Mouse (Mus musculus): ENCODE data around the gene Mxd3.

Gene Mxd3

DNA sequence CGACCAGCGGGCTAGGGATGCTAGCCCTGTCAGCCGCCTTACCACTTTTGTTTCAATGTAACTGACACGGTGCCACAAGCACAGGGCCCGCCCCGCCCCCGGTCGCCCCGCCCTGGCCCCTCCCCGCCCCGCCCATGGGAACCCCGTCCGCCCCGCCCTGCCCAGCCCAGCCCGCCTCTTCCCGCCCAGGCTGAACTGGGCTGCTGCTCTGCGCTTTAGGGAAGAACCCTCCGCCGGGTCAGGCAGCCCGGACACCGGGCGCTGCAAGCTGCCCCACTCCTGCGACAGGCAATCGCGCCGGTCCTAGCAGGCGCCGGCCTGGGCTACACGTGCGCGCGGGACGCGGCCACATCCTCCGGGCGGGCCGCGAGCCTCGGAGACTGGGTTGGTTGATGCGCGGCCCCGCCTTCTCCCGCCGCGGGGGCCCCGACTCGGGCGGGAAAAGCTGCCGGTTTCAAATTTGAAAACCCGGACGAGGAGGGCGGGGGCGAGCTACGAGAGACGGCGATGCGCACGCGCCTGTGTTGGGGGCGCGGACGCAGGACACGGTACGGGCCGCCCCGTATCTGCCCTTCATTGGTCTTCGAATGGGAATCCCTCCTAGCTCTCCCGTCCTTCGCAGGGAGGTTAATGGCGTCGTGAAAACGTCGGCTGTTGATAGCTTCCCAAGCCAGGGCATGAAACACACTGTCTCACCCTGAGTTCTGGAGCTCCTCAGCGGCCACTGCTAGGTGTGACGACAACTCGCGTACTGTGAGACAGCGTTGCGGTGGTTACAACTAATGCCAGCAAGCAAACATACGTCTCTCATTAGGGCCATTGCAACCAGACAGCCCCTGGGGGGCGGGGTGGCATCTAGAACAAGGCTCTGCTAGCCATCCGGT is at the start of gene Mxd3:
Gene Mxd3 (minus strand): TSS at position 141 of the 884 bp plus-strand sequence.
- peak; percentile 73 to 79 for DNase-seq

DNA sequence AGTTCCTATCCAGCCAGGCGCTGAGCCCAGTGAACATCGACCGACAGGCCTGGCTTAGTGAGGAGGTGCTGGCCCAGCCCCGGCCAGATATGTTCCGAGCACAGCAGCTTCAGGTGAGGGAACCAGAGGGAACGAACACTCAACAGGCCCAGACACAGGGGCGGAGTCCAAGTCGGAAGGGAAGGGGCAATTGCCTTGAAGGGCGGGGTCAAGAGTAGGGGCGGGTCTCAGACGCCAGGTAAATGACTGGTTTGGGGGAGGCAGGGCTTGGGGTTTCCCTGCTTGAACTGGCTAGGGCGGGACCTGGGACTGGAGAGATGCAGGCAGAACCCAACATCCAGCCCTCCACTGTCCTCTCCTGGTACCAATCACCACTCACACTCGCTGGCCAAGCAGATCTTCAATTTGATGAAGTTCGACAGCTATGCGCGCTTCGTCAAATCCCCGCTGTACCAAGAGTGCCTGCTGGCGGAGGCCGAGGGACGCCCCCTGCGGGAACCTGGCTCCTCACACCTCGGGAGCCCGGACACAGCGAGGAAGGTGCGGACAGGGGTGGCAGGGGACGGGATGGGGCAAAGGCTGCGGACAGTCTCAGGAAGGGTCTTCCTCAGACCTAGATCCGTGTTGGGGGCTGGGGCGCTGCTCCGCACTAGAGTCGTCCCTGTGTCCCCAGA is 49.4 kb upstream of the Mxd3 start:
- DNase-seq: peak; percentile 17 to 32

DNA sequence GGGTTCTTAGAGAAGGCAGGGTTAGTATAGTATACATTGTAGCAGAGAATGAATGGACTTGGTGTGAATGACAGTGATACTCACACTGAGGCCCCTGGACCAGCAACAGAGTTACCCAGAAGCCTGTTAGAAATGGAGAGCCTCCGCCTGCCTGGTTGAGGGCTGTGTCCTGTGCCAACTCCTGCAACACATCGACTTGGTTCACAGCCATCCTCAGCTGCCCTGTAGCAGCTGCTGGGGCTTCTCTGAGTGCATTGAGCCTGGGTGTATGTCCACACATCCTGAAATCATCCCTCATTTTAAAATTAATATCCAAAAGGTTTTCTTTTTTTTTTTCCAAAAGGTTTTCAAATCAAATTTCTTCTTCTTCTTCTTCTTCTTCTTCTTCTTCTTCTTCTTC is 46.3 kb upstream of the Mxd3 start:
- DNase-seq: no peak

DNA sequence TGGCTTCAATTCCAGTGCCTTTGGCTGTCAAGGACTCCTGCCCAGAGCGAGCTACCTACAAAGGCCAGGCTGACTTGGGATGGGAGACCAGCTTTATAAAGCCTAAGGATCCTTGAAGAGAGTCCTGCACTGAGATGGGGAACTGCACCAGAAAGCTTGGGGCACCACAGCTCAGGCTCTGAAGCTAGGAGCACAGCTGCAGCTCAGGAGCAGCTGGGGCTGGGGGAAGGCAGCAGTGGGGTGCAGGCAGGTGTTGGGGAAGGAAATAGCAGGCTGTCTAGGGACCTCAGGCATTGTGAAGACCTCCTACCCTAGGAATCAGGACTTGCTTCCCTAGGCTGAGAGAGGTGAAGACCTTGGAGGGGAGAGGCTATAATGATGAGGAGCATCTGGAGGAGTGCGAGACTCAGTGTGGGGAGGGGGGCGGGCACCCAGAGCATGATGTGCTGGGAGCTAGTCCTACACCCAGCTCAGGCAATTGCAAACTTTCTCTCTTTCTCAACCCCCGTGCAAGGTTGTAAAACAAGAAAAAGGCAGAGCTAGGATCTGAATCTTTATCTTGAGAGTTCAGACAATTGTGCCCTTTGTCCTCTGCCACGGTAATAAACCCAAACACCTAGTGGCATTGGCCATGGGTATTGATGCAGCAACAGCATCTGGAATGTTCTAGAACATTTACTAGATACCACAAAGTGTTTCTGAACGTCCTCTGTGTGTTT is 44.7 kb upstream of the Mxd3 start:
- DNase-seq: no peak

DNA sequence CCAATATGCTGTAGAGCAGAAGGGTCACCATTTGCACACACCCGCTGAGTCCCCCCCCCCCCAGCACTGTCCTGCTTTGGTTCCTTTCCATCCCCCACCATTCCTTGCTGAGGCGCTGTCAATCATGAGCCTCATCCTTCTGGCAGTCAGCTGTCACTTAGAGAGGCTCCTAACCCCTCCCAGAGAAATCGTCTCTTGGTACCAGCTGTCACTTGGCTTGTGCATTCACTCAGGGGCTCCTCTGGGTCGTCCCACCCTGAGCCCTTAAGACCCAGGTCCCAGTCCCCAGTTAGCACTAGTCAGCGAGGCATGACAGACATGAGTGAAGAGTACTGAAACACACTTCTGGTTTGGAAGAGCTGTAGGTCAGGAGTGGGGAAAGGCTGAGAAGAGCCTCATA is 42.1 kb upstream of the Mxd3 start:
- DNase-seq: no peak

DNA sequence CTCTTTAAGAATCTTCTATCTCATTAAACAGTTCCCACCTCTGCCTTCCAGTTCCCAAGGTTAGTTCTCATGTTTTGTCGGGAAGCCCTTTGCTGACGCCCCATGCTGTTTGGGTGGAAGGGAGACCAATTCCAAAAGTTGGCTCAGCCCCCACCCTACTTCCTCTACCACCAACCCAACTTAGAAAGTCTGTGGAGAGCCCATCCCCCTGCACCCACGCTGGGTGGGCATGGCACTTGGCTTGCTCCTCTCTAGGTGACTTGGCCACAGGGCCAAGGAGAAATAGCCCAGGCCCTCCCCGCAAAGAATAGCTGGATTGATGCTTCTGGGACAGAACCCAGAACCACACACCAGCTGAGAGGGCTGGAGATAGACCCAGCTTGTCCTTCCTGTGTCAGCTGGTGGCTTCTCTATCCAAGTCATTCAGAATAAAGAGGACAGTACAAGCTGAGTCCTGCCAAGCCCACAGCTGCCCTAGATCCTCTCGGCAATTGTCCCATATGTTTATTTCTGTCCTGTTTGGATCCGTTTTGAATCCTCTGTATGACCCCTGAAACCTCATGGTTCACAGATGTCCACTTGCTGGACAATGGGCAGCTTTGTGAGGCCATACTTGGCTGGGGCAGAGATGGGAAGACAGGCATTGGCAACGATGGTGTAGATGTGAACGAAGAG is 41.5 kb upstream of the Mxd3 start:
- no peak for DNase-seq

DNA sequence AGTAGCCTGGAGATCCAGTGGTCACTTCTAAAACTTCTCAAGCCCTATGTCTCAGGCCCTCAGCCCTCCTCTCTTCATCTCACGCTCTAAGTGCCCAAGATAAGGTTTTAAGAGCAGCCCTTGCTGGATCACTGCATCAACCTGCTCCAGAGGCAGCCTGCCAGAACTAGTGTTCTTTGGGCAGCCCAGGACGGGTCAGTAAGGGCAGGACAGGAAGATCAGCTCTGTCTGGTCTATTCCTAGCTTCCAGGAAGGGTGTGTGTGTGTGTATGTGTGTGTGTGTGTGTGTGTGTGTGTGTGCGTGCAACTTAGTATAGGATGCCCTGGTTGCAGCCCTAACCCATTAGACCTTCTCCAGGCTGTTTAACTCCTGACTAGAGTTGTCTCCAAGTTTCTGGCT is 40.6 kb upstream of the Mxd3 start:
- peak; percentile 58 to 68 for DNase-seq

DNA sequence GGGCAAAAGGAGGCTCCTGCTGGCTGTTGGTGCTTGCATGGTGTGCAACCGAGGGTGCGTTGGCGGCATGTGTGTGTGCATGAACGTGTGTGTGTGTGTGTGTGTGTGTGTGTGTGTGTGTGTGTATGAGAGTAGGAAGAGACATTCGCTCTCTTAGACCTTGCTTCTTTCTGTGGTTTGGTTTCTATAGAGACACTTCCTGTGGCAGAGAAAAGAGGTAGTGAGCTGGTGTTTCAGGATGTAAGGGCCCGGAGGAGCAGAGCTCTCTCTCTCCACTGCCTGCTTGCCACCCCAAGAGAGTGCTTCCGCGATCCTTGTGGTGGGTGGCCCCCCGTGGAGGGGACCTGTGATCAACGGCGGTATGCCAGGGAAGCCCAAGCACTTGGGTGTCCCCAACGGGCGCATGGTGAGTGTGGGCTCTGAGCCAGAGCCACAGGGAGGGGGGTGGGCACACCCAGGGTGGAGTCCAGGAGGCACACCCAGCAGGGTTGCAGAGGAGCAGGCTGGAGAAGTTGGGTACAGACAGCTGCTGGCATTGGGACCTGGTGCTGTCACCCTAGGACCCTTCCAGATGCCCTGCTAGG is 40.0 kb upstream of the Mxd3 start, which contains the start of gene Rgs14:
Gene Rgs14 (plus strand): TSS at position 202 of the 584 bp plus-strand sequence.
- DNase-seq: no peak

DNA sequence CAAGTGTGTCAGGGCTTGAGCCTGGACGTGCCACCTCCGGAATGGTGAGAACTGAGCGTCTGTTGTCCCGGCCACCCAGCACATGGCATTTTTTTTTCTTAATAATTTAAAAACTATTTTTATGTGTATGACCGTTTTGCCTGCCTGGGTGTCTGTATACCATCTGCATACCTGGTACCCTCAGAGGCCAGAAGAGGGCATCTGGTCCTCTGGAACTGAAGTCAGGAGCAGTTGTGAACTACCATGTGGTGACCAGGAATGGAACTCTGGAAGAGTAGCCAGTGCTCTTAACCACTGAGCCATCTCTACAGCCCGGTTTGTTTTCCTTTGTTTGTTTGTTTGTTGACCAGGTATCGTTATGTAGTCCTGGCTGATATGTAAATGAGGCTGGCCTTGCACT is 38.8 kb upstream of the Mxd3 start:
- DNase-seq: peak in 1 of 2 experiments; percentile 45

DNA sequence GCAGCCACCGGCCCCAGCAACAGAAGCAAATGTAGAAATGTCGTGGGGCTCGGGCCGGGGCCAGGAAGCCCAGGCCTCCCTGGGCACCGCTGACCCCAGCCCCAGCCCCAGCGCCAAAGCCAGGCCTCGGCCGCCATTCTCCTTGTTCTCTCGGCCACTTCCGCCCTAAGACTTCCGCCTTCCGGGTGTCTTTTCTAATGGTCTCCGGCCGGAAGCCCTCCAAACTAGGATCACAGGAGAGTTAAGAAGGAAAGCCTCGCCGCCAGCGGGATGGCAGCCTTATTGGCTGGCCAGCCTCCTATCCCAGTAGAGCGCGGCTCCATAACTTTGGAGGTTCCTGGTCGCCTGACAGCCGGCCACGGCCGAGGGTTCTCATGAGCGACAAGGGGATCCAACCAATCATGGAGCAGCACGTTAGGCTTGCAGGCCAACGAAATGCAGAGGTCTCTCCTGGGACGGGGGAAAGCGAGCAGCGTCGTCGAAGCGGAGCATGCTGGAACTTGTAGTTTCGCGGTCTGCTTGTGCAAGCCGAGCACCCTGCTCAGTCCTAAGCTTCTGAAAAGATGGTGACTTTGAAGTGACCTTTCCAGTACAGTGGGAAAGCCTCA is 32.9 kb upstream of the Mxd3 start, which contains the start of gene Lman2:
Gene Lman2 (minus strand): TSS at position 331 of the 608 bp plus-strand sequence.
- peak; percentile 98 to 99 for DNase-seq

DNA sequence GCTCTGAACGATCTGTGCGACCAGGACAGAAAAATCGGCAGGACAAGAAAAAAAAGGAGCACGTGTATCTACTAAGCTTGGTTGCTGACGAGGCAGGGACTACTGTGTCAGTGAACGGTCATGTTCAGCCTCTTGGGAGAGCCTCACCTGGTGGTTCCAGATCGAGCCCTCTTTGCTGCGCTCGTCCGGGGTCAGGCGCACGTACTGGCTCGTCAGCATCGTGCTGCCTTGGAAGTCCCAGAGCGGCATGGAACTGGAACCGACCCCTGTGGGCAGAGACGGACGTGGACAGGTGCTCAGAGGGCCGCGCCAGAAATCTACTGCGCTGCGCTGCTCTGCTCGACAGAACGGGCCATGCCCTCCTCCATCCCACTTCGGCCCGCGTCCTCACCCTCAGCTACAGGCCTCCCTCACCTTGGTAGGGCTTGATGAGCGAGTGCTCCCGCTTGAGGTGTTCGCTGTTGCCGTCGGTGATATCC is 32.4 kb upstream of the Mxd3 start:
- peak; percentile 29 to 30 for DNase-seq

DNA sequence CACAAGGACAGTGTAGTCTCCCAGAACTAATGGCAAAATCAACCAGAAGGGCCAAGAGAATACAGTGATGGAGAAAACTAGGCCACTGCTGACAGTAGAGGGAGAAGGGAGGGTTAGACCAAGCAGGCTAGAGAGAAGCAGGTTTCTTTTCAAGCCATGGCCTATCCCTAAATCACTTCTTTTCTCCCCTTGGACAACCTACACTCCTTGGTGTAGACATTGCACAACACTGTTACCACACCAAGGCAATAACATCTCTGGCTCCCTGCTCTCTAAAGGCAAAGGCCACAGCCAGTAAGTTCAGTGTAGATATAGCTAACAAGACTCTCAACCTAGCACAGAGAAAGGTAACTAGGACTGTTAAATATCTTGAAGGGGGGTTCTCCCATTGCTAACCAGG is 31.5 kb upstream of the Mxd3 start:
- no peak for DNase-seq

DNA sequence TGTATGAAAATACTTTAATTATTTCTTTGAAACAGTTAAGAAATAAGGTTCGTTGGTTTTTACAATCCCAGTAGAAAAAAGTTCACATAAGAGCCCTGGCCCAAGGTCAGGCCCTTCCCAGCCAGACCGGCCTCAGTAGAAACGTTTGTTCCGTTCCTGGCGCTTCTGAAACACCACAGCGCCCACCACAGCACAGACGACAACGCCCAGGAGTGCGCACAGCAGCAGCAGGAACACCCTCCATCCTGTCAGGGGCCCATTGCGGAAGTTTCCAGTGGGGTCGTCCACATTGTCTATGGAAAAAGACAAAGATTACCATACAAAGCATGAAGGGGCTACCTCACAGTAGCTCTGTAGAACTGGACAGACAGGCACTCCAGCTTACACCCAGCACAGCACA is 17.1 kb upstream of the Mxd3 start:
- no peak for DNase-seq

DNA sequence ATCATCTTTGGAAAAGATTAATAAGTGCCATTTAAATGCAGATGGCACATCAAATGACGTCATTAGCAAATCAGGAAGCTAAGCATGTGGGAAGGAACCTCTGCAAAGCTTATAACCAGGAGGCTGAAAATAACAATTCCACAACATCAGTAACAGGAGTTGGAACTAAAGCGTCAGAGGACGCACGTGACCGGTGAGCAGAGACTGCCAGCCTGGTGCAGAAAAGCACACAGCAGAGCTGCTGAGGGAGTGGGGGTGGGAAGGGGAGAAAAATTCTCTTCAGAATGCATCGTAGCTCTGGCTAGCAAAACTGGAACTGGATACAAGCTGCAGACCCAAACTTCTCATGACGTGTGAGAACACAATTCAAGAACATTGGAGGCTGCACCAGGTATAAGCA is 14.7 kb upstream of the Mxd3 start:
- DNase-seq: no peak

DNA sequence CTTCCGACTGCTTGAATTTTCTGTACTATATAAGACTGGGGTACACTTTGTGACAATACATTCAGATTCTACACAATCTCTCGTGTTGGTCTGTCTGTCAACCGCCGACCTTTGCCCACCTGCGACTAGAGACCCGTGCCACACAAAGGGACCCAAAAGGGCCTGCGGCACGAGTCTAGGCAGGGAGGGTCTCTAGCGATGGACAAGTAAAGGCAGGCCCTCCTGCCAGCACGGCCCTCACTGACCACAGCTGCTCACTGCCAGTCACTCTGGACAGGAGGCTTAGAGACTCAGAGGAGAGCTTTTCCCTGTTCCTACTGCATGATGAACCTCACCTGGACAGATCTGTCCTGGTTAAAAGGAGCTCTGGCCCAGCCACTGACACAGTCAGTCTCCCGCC is 12.8 kb upstream of the Mxd3 start:
- DNase-seq: no peak

DNA sequence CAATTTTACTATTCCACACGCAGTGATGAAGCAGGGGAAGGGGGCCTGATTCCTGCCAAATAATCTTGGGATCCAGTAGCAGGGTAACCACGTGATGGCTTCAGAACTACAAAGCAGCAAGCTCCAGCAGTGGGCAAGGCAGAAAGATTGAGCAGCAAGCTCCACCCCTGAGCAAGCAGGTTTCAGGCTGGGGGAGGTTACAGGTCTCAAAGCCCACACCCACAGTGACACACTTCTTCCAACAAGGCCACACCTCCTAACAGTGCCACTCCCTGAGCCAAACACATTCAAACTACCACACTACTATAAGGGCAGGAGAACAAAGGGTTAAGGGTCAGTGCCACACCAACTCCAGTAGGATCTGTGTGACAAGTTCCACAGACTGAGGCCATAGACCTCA is 9.6 kb upstream of the Mxd3 start:
- no peak for DNase-seq

DNA sequence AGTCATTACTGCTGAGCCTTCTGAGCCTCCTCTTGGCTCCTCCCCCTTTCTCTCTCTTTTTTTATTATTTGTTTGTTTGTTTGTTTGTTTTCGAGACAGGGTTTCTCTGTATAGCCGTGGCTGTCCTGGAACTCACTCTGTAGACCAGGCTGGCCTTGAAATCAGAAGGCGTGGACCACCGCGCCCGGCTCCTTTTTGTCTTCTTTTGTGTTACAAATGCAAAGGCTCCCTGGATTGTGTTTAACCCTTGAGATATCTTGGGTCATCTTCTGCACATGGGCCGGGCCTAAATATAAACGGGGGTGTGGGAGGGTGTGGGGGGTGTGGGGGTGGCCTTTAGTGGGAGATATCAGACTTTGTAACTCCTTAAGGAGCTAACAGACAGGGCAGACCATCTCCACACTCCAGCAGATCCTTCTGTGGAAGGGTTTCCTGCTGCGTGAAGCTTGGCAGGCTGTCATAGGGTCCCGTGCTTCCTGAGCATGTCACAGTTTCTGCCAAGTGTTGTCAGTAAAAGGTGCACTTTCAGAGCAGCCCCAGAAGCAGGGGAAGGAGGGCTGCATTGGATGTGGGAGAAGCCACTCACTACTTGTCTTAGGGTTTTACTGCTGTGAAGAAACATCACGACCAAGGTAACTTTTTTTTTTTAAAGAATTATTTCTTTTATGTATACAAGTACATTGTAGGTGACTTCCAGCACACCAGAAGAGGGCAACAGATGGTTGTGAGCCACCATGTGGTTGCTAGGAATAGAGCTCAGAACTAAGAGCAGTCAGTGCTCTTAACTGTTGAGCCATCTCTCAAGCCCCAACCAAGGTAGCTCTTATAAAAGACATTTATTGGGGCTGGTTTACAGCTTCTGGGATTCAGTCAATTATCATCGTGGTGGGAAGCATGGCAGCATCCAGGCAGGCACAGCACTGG is 8.8 kb upstream of the Mxd3 start:
- no peak for DNase-seq

DNA sequence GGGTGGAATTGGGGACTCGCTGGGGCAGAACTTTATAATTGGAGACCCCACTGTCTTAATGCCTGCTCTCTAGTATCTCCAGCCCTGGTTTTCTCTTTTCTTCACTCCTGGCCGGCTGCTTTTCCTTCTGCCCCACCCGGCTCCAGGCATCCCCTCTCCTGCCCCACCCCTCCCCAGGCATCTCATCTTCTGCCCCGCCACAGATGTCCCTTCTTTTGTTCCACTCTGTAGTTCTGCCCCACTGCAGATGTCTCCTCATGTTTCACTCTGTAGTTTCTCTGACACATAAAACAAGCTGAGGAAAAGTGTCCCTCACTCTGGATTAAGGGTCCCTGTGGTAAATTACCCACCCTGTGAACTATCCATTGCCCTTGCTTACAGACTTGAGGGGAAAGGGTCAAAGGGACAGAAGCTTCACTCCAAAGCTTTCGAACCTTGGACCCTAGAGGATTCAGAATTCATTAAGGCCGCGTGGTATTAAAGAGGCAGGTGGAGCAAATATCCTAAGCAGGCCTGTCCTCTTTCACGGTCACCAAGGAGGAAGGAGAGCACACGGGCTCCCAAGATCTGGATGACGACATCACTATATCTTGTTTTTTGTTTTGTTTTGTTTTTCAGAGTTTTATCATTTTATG is 7.8 kb upstream of the Mxd3 start:
- DNase-seq: peak; percentile 21 to 35

DNA sequence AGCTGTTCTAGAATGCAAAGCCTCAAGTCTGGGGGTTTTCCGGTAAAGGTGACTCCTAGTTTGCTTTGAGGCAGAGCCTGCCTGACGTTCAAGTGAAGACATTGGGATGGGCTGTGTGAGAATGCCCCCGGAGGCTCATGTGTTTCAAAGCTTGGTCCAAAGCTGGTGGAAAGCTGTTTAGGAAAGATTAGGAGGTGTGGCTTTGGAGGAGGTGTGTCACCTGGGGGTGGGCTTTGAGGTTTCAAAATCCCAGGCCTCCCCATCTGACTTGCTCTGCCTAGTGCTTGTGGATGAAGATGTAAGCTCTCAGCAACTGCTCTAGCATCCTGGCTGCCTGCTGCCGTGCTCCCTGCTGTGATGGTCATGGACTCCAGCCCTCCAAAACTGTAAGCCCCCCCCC is 6.1 kb upstream of the Mxd3 start:
- DNase-seq: no peak

DNA sequence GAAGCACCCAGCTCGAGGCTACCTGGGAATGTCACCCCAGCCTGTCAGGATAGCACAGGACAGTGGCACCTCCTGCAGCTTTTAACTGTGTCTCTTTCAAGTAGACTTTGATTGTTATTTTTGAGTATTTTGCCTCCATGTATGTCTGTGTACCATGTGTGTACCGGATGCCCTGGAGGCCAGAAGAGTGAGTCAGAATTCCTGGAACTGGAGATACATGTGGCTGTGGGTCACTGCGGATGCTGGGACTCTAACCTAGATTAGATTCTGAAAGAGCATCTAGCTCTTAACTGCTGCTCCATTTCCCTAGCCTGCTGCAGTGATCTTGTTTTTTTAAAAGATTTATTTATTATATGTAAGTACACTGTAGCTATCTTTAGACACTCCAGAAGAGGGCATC is 2.7 kb upstream of the Mxd3 start:
- DNase-seq: no peak

All from kidney, adult 8-10 months (tissue).